Mouse (Mus musculus) midbrain, embryonic 11.5 days (tissue): Measurements from ENCODE around the gene P2ry1. TPM values are rescaled to one million over a fixed set of nuclear protein-coding genes. Genes with fewer than 3 reads are reported as not detected.

ENCODE experiments used
- ATAC-seq: fragments of 200-750 bp; cut with Nextera tagmentation; 2 replicates; pipeline ENCODE4 v1.8.0; 2017; ENCODE audit warnings: moderate TSS enrichment, moderate library complexity; ENCODE audit not compliant: low FRiP score
- DNase-seq: peaks from one replicate; pipeline ENCODE4 v3.0.0; 2015; ENCODE audit warnings: low spot score; ENCODE audit errors: missing footprints
- H3K27ac ChIP-seq: fragments of 300-500 bp; sonication (generic); 2 replicates; pipeline ENCODE4 v1.5.1; 2014; ENCODE audit warnings: low read depth, low read length
- H3K27me3 ChIP-seq: fragments of 300-500 bp; sonication (generic); 2 replicates; pipeline ENCODE4 v1.6.1; 2014; ENCODE audit warnings: mild to moderate bottlenecking, low read length, moderate library complexity, mixed read lengths; ENCODE audit not compliant: control insufficient read depth, insufficient read depth
- H3K36me3 ChIP-seq: fragments of 300-500 bp; sonication (generic); 2 replicates; pipeline ENCODE4 v1.6.1; 2014; ENCODE audit warnings: mild to moderate bottlenecking, low read length, moderate library complexity, mixed read lengths; ENCODE audit not compliant: control insufficient read depth, insufficient read depth
- H3K4me1 ChIP-seq: fragments of 300-500 bp; sonication (generic); 2 replicates; pipeline ENCODE4 v1.6.1; 2014; ENCODE audit warnings: low read length; ENCODE audit not compliant: control insufficient read depth, insufficient read depth
- H3K4me2 ChIP-seq: fragments of 300-500 bp; sonication (generic); 2 replicates; pipeline ENCODE4 v1.6.1; 2014; ENCODE audit warnings: mild to moderate bottlenecking, moderate library complexity
- H3K4me3 ChIP-seq: fragments of 300-500 bp; sonication (generic); 2 replicates; pipeline ENCODE4 v1.5.1; 2014; ENCODE audit warnings: low read depth, low read length
- H3K9ac ChIP-seq: fragments of 300-500 bp; sonication (generic); 2 replicates; pipeline ENCODE4 v1.6.1; 2014; ENCODE audit warnings: low read length
- H3K9me3 ChIP-seq: fragments of 300-500 bp; sonication (generic); 2 replicates; pipeline ENCODE4 v1.6.1; 2016; ENCODE audit warnings: low read length; ENCODE audit not compliant: control insufficient read depth
- WGBS: fragments of 180-500 bp; shearing (Covaris S2); extraction: QIAGEN DNeasy Blood & Tissue Kit; methylation state at CpG from one replicate; pipeline ENCODE4 v1.1.7; 2014; 5-methylcytosine and 5-hydroxymethylcytosine counted together
- polyA plus RNA-seq: library from polyadenylated mRNA; unstranded; fragments of >200 nt; fragmentation: Nextera tagmentation; extraction: Ambion mirVana; gene quantifications from 2 replicates; pipeline ENCODE4 v1.2.1, GENCODE M21; 2014

The P2ry1 gene
- polyA plus RNA-seq: 5.1 and 5.4 TPM in 2 replicates

DNA sequence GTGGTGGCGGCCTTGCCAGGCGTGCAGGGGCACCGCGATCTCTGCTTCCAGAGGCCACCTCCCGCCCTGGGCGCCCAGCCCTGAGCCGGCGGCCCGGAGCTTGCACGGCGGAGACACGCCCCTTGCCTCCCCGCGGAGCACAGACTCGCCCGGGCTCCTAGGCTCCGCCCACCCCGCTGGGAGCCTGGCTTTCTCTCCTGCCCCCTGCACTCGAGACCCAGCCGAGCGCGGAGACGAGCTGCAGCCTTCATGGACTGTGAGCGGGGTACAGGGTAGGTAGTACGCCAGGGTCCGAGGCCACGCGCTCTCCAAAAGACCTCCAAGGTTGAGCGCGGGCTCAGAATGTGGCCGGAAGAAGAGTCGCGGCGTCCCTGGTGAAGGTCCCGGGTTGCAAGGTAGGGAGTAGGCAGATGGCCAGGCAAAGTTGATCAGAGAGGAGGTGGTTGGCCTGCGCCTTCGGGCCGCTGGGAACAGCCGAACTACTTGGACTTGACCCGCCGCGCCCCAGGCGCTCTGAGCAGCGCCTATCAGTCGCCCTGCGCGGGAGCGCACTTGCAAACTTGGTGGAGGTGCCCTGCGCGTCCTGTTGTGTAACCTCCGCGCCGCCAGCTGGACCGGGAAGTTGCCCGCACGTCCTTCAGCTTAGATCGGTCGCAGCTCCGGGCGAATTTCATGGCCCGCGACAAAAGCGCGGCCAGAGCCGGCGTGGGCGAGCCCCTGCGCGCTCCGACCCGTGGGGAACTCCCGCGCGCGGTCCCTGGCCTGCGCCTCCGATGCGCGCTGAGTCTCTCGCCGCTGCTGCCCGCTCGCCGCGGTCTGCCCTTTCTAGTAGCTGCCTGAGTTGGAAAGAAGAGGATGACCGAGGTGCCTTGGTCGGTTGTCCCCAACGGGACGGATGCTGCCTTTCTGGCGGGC, at the start of gene P2ry1:
TSS of gene P2ry1 (plus strand) at position 209 of the 915 bp plus-strand sequence.
- Histone ChIP-seq H3K36me3 (no peaks in the 10 kb centered on the region), H3K27me3 (peaks cover 12% of the 10 kb centered on the region), H3K4me1 (0 out of 2 replicates have a peak, but pooled peaks cover 2% of the 10 kb centered on the region), H3K9ac (peak within 1 kb of the TSS; percentile 71), H3K4me2 (peak within 1 kb of the TSS; percentile 96), H3K4me3 (peak within 1 kb of the TSS; percentile 63), H3K27ac (no peak within 1 kb of the TSS), H3K9me3 (no peaks in the 10 kb centered on the region)
- DNase-seq: peak; percentile 97
- ATAC-seq: peak; percentile 99
- under 1% methylated on average over 86 of the region's 90 CpGs for WGBS

DNA sequence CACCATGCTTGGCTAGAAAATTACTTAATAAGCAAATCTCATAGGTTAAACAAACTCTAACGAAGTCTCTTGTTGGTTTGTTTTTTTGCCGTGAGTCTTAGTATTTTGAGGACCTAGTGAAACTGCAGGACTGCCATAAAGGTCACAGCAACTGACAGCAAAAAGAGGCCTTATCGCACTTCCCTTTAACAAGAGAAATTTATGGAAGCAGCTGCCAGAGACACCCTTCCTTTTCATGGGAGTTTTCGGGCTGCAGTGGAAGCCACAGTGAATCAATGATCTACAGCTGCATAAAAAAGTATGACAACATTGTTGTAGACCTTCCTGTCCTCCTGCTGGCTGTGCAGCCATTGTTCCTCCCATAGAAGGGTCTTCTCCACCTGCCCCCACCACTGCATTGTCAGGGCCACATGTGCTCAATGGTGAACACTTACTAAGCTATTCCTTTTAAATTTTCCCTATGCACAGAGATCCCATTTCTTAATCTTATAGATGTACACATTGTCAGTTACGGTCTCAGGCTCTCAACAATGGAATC, 49.3 kb upstream of the P2ry1 start:
- Histone ChIP-seq H3K4me1 (no peaks in the 10 kb centered on the region), H3K9me3 (no peaks in the 10 kb centered on the region), H3K27ac (no peak overlapping the region), H3K27me3 (no peaks in the 10 kb centered on the region), H3K4me2 (no peak overlapping the region), H3K4me3 (no peak overlapping the region), H3K9ac (no peak overlapping the region), H3K36me3 (no peaks in the 10 kb centered on the region)
- DNase-seq (no peak), ATAC-seq (no peak)
- WGBS: 88% methylated on average over 5 of the region's 5 CpGs

DNA sequence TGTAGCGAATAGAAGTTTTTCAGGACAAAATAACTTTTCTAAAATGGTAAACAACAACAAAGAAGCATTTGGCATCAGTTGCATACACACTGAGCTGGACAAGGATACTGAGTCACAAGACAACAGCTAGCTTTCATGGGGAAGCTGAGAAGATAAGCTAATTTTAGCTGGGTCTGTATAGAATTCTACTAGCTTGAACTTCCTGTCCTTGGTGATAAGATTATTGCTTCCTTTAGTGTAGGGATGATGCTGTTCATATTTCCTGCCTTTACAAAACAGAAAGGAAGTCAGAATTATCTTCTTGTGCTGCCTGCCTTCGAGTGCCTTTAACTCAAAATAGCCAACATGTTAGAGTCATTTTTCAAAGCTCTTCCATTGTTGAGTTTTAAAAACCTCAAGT, 48.5 kb upstream of the P2ry1 start:
- H3K4me3 ChIP-seq: no peak overlapping the region
- H3K4me2 ChIP-seq: no peak overlapping the region
- ATAC-seq (no peak), DNase-seq (no peak)
- H3K9ac ChIP-seq: no peak overlapping the region
- WGBS: 81% methylated on average over 2 of the region's 2 CpGs
- H3K9me3 ChIP-seq: no peaks in the 10 kb centered on the region
- H3K36me3 ChIP-seq: no peaks in the 10 kb centered on the region
- H3K27ac ChIP-seq: no peak overlapping the region
- no peaks in the 10 kb centered on the region for H3K27me3 ChIP-seq
- H3K4me1 ChIP-seq: no peaks in the 10 kb centered on the region

DNA sequence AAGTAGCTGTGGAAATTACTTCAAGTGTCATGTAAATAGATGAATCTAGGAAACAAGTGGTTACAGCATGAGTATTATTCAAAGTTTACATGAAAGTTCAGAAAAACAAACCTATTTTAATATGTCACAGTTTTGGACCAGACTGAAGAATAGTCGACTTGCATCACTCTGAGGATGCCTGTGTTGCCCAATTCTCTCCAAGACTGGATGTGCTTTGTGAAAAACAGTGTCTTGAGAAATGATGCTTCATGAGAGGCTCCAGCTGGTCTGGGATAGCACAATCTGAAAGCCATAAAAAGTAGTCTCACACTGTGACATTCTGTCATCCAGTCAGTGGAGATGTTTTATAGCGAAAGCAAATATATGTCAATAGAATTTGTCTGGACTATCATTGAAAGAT, 43.8 kb upstream of the P2ry1 start:
- ATAC-seq: no peak
- no peak for DNase-seq
- Histone ChIP-seq H3K27me3 (no peaks in the 10 kb centered on the region), H3K4me1 (no peaks in the 10 kb centered on the region), H3K27ac (no peak overlapping the region), H3K9me3 (no peaks in the 10 kb centered on the region), H3K9ac (no peak overlapping the region), H3K4me3 (no peak overlapping the region), H3K36me3 (no peaks in the 10 kb centered on the region), H3K4me2 (no peak overlapping the region)
- 89% methylated on average over 2 of the region's 2 CpGs for WGBS

DNA sequence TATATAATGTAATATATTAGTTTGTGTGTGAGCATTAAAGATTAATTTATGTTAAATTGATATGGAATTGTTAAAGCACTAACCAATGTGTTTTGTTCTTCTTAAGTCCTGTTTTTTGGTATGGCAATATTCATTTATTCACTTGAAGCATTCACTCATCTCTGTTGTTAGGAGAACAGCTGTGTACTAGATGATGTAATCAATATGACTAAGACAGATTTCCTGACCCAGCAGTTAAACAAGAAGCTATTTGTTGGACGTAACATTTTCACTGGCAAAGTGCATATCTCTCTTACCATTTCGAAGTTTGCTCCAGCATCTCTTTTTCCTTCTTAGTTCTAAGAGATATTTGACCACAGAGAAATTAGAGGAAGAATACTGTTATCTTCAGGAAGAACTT, 37.5 kb upstream of the P2ry1 start:
- ATAC-seq: no peak
- Histone ChIP-seq H3K4me2 (no peak overlapping the region), H3K9me3 (no peaks in the 10 kb centered on the region), H3K36me3 (no peaks in the 10 kb centered on the region), H3K4me1 (no peaks in the 10 kb centered on the region), H3K9ac (no peak overlapping the region), H3K27me3 (no peaks in the 10 kb centered on the region), H3K4me3 (no peak overlapping the region), H3K27ac (no peak overlapping the region)
- 84% methylated on average over 2 of the region's 2 CpGs for WGBS
- DNase-seq: no peak

DNA sequence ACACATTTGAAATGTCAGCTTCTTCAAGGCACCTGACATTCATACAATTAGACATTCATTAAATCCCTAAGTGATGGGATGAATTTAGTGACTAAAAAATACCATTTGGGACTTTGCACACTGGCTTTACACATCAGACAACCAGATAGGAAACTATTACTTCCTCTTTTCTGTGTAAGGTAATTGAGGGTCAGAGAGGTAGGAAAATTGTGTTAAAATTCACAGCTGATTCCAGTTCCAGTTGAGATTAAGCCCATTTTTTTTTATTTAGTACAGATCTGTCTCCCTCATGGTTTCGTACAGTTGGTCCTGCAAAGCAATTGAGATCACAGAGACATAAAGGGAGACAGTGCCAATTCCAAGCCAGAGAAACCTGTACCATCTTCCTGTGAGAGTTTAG, 27.7 kb upstream of the P2ry1 start:
- no peaks in the 10 kb centered on the region for H3K36me3 ChIP-seq
- no peak overlapping the region for H3K27ac ChIP-seq
- WGBS: 97% methylated on average over 1 of the region's 1 CpGs
- ATAC-seq: no peak
- H3K9me3 ChIP-seq: no peaks in the 10 kb centered on the region
- no peak overlapping the region for H3K4me2 ChIP-seq
- no peak for DNase-seq
- H3K27me3 ChIP-seq: no peaks in the 10 kb centered on the region
- H3K4me3 ChIP-seq: no peak overlapping the region
- no peaks in the 10 kb centered on the region for H3K4me1 ChIP-seq
- no peak overlapping the region for H3K9ac ChIP-seq

DNA sequence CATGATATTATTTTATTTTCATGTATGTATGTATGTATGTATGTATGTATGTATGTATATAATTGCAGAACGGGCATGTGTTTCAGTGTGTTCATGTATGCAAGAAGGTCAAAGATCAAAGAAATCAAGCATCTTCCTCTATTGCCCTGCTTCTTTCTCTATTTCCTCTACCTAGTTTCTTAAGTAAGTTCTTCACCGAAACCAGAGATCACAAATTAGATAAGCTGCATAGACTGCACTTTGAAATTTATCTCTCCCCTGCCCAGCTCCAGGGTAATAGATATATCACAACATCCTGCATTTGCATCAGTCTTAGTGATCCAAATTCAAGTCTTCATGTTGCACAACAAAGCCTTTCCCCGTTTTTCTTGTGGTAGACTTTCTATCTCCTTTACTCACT, 20.5 kb upstream of the P2ry1 start:
- Histone ChIP-seq H3K36me3 (no peaks in the 10 kb centered on the region), H3K27me3 (no peaks in the 10 kb centered on the region), H3K27ac (no peak overlapping the region), H3K4me3 (no peak overlapping the region), H3K4me2 (no peak overlapping the region), H3K4me1 (no peaks in the 10 kb centered on the region), H3K9me3 (no peaks in the 10 kb centered on the region), H3K9ac (no peak overlapping the region)
- 85% methylated on average over 3 of the region's 3 CpGs for WGBS
- DNase-seq (no peak), ATAC-seq (no peak)

DNA sequence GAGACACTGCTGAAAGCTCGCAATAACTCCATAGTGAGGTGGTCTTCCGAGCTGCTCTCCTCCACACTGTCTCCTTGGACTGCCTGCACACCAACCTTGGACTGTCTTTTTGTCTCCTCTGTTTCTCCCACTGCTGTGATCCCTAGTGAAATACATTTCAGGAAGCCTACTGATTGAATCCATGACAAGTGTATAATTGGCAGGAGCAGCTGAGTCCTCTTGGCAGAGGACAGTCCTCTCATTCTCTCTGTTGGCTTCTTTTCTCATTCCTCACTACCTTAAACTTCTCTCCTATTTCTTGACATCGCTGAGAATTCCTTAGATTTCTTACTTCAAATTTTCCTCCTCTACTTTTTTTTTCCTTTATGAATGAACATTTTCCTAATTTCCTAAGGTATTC, 4.5 kb upstream of the P2ry1 start:
- WGBS: 86% methylated on average over 3 of the region's 3 CpGs
- peaks cover 3% of the 10 kb centered on the region; the same call in 1 of the 2 replicates for H3K27me3 ChIP-seq
- no peak overlapping the region for H3K27ac ChIP-seq
- no peaks in the 10 kb centered on the region for H3K9me3 ChIP-seq
- no peaks in the 10 kb centered on the region for H3K36me3 ChIP-seq
- no peak for ATAC-seq
- no peak overlapping the region for H3K4me3 ChIP-seq
- DNase-seq: no peak
- H3K9ac ChIP-seq: no peak overlapping the region
- no peak overlapping the region for H3K4me2 ChIP-seq
- no peaks in the 10 kb centered on the region for H3K4me1 ChIP-seq

DNA sequence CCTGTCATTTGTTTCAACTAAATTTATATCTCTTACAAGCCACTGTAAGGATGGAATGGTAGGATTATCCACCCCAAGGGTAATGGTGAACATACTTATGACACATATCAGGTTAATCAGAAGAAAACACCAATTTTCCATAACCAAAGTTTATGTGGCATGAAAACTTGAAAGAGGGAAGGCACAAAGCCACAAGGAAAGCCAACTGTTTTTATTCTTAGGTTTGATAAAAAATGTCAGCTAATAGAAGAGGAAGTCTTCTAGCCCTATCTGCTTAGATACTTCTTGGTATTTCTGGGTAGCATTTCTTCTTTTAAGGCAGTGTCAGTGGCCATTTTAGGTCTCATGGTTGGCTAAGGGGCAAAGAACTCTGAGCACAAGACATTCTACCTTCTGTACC, 2.9 kb upstream of the P2ry1 start:
- H3K27me3 ChIP-seq: peaks cover 12% of the 10 kb centered on the region
- no peak for ATAC-seq

More for the DNA sequence above, 2.9 kb upstream of the P2ry1 start:
- Histone ChIP-seq H3K4me3 (no peak overlapping the region), H3K36me3 (no peaks in the 10 kb centered on the region), H3K27ac (no peak overlapping the region), H3K4me2 (no peak overlapping the region), H3K9me3 (no peaks in the 10 kb centered on the region), H3K4me1 (0 out of 2 replicates have a peak, but pooled peaks cover 2% of the 10 kb centered on the region), H3K9ac (no peak overlapping the region)
- no peak for DNase-seq
